Mouse (Mus musculus): ENCODE data around the gene Mad2l1bp. TPM values are rescaled to one million over a fixed set of nuclear protein-coding genes. Genes with fewer than 3 reads are reported as not detected.

Gene Mad2l1bp
- polyA plus RNA-seq, 1 experiment from 2014 or later, result 39.7 TPM

DNA sequence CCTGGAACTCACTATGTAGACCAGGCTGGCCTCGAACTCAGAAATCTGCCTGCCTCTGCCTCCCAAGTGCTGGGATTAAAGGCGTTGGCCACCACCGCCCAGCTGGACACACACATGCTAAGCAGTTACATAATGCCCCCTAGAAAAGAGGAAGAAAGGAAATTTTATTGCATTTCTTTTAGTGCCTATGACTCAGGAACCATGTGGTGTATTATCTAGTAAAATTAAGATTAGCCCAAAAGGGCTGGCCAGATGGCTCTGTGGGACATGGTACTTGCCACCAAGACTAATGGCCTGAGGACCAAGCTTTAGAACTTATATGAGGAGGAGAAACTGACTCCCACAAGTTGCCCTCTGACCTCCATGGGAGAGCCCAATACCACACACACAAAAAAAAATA, 13.5 kb downstream of the Mad2l1bp start:
- no peak overlapping the region for H3K27ac ChIP-seq (replicated peaks; ENCODE audit: low read depth, low read length)
- ATAC-seq (ENCODE audit: insufficient number of reproducible peaks, low FRiP score, low TSS enrichment, low read depth), result no peak
- no peak overlapping the region for H3K4me2 ChIP-seq (ENCODE audit: low read depth, severe bottlenecking)
- peaks cover 6% of the 10 kb centered on the region for H3K4me1 ChIP-seq (ENCODE audit: control insufficient read depth, insufficient read depth, low read length)
- H3K27me3 ChIP-seq (ENCODE audit: control insufficient read depth, insufficient read depth, low read length), result no peaks in the 10 kb centered on the region
- DNase-seq (ENCODE audit: low spot score), result no peak
- H3K9me3 ChIP-seq (ENCODE audit: control insufficient read depth, low read length), result no peaks in the 10 kb centered on the region
- no peak overlapping the region for H3K9ac ChIP-seq (ENCODE audit: low read length)
- 83% methylated on average over 3 of the region's 3 CpGs for WGBS
- H3K4me3 ChIP-seq (ENCODE audit: low read depth, low read length), result no peak overlapping the region
- peaks cover 2% of the 10 kb centered on the region; the same call in 1 of the 2 replicates for H3K36me3 ChIP-seq (ENCODE audit: control insufficient read depth, insufficient read depth, low read length)

DNA sequence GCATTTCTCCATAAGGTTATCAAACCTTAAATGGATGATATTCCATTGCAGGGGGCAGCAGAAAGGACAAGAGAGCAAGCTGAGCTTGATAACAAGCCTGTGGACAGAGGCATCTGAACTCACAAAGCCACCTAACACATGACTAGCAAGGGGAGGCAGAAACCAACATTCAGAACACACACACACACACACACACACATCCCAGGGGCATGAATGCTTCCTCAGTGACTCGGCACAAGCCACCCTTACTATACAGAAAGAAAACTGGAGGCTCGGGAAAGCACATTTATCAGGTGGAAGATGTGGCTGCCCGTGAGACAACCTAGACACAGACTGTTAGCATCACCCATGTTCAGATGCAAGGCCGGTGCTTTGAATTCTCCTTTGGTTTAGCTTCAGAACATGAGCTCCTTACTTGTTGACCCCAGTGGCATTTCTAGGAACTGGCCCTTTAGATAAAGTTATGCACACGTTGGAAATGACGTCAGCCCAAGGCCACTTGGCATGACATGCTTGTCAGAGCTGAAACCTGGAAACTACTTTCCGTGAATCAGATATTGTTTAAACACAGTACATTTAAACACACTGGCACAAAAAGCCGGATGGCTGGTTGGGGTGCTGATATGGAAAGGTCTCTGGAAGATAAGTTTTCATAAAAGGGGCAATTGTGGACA, 14.7 kb downstream of the Mad2l1bp start:
- H3K27me3 ChIP-seq (ENCODE audit: control insufficient read depth, insufficient read depth, low read length), result no peaks in the 10 kb centered on the region
- 84% methylated on average over 8 of the region's 8 CpGs for WGBS
- ATAC-seq (ENCODE audit: insufficient number of reproducible peaks, low FRiP score, low TSS enrichment, low read depth), result no peak
- H3K4me1 ChIP-seq (ENCODE audit: control insufficient read depth, insufficient read depth, low read length), result peaks cover 4% of the 10 kb centered on the region
- DNase-seq (ENCODE audit: low spot score), result no peak
- peaks cover 2% of the 10 kb centered on the region; the same call in 1 of the 2 replicates for H3K36me3 ChIP-seq (ENCODE audit: control insufficient read depth, insufficient read depth, low read length)
- no peak overlapping the region for H3K9ac ChIP-seq (ENCODE audit: low read length)
- H3K4me3 ChIP-seq (ENCODE audit: low read depth, low read length), result no peak overlapping the region
- H3K9me3 ChIP-seq (ENCODE audit: control insufficient read depth, low read length), result no peaks in the 10 kb centered on the region
- H3K27ac ChIP-seq (replicated peaks; ENCODE audit: low read depth, low read length), result no peak overlapping the region
- H3K4me2 ChIP-seq (ENCODE audit: low read depth, severe bottlenecking), result no peak overlapping the region

DNA sequence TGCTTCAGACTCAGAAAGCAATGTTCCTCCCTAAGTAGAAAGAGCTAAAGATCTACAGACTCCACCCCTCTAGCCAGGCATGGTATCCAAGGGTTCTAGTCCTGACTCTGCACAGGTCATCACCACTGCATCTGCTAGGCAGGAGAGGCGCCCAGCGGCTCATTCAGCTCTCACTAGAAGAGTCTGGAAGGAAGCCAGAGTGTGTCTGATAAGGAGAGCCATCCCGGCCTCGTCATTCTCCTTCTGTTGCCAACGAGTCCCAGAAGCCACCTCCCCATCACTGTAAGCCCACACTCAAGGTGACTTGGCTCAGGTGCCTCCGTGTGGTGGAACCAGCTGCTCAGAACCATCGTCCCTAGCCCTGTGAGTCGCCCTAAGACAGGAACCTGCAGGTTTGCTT, 20.5 kb downstream of the Mad2l1bp start:
- no peaks in the 10 kb centered on the region for H3K9me3 ChIP-seq (ENCODE audit: control insufficient read depth, low read length)
- H3K9ac ChIP-seq (ENCODE audit: low read length), result no peak overlapping the region
- 73% methylated on average over 8 of the region's 8 CpGs for WGBS
- no peak for ATAC-seq (ENCODE audit: insufficient number of reproducible peaks, low FRiP score, low TSS enrichment, low read depth)
- no peaks in the 10 kb centered on the region for H3K27me3 ChIP-seq (ENCODE audit: control insufficient read depth, insufficient read depth, low read length)
- H3K36me3 ChIP-seq (ENCODE audit: control insufficient read depth, insufficient read depth, low read length), result peaks cover 5% of the 10 kb centered on the region; the same call in 1 of the 2 replicates
- H3K4me3 ChIP-seq (ENCODE audit: low read depth, low read length), result no peak overlapping the region
- no peak overlapping the region for H3K4me2 ChIP-seq (ENCODE audit: low read depth, severe bottlenecking)
- H3K4me1 ChIP-seq (ENCODE audit: control insufficient read depth, insufficient read depth, low read length), result 0 out of 2 replicates have a peak, but pooled peaks cover 3% of the 10 kb centered on the region
- no peak for DNase-seq (ENCODE audit: low spot score)
- no peak overlapping the region for H3K27ac ChIP-seq (replicated peaks; ENCODE audit: low read depth, low read length)

DNA sequence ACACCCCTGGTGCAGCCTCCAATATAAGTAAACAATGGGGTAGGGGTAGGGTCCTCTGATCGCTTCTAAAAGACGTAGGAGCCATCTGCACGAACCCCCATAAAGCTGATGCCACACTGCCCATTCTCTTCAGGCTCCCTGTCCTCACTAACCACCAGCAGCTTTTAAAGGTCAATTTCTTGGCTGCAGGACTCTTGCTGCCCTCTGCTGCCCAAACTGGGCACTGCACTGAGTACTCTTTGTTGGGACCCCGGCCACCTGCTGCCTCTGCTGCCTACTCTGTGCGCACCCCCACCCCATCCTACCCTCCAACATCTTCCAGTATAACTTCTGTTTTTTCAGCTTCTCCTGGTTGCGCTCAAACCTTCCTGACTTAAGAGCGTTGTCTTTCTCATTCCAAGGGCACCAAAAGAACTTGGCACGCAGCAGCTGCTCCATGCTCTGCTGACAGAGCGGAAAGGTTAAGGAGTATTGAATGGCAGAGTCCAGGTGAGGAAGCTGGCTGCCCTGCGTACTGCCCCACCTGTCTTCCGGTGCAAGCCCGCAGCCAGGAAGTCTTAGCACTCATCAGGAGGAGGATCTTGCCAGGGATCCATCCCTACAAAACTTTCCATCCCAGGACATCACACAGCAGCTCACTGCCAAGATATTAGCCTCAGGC, 21.2 kb downstream of the Mad2l1bp start:
- WGBS, result 19% methylated on average over 12 of the region's 12 CpGs

DNA sequence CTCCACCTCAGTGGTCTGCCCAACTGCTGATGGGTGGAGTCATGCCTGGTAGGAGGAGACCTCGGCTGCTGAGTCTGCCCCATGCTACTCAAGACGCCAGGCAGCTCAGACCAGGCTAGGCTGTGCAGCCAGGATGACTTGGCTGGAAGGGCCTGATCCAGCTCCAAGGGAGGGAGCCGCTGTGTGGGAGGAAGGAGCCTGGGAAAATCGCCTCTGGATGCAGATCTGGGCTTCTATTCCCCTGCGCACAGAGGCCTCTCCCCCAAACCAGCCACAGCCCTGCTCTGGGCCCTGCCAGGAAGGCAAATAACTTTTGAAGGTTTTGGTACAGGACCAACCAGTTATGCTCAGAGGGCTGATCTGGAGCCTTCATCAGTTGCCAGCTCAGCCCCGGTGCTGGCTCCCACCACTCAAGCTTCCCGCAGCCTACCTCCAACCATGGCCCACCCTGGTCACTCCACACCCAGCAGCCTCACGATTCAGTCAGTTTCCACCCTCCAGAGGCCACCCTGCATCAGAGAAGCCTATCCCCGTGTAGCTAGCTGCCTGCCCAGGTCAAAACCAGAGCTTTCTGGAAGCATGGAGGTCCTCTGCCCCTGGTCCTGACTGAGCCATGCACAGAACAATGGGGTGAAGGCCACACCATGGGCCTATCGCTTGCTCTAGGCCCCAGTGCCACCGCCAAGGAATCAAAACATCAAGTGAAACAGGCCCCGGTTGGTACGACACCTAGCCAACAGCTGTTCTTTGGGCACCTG, 23.4 kb downstream of the Mad2l1bp start:
- DNase-seq (ENCODE audit: low spot score), result no peak
- no peak for ATAC-seq (ENCODE audit: insufficient number of reproducible peaks, low FRiP score, low TSS enrichment, low read depth)
- H3K4me1 ChIP-seq (ENCODE audit: control insufficient read depth, insufficient read depth, low read length), result 0 out of 2 replicates have a peak, but pooled peaks cover 3% of the 10 kb centered on the region
- 83% methylated on average over 13 of the region's 13 CpGs for WGBS
- H3K36me3 ChIP-seq (ENCODE audit: control insufficient read depth, insufficient read depth, low read length), result peaks cover 19% of the 10 kb centered on the region
- no peaks in the 10 kb centered on the region for H3K9me3 ChIP-seq (ENCODE audit: control insufficient read depth, low read length)
- no peak overlapping the region for H3K4me3 ChIP-seq (ENCODE audit: low read depth, low read length)
- H3K9ac ChIP-seq (ENCODE audit: low read length), result no peak overlapping the region; the same call in 1 of the 2 replicates
- no peaks in the 10 kb centered on the region for H3K27me3 ChIP-seq (ENCODE audit: control insufficient read depth, insufficient read depth, low read length)
- H3K4me2 ChIP-seq (ENCODE audit: low read depth, severe bottlenecking), result no peak overlapping the region
- no peak overlapping the region; the same call in 1 of the 2 replicates for H3K27ac ChIP-seq (replicated peaks; ENCODE audit: low read depth, low read length)

More for the DNA sequence above, 21.2 kb downstream of the Mad2l1bp start:
- H3K36me3 ChIP-seq (ENCODE audit: control insufficient read depth, insufficient read depth, low read length), result peaks cover 7% of the 10 kb centered on the region; the same call in 1 of the 2 replicates
- no peak overlapping the region for H3K9ac ChIP-seq (ENCODE audit: low read length)
- DNase-seq (ENCODE audit: low spot score) (peak; percentile 92), ATAC-seq (ENCODE audit: insufficient number of reproducible peaks, low FRiP score, low TSS enrichment, low read depth) (0 out of 2 replicates have a peak, but pooled peaks have one; percentile 45)
- 0 out of 2 replicates have a peak, but pooled peaks cover 3% of the 10 kb centered on the region for H3K4me1 ChIP-seq (ENCODE audit: control insufficient read depth, insufficient read depth, low read length)
- no peak overlapping the region for H3K4me3 ChIP-seq (ENCODE audit: low read depth, low read length)
- no peaks in the 10 kb centered on the region for H3K9me3 ChIP-seq (ENCODE audit: control insufficient read depth, low read length)
- no peak overlapping the region for H3K27ac ChIP-seq (replicated peaks; ENCODE audit: low read depth, low read length)
- no peak overlapping the region for H3K4me2 ChIP-seq (ENCODE audit: low read depth, severe bottlenecking)
- H3K27me3 ChIP-seq (ENCODE audit: control insufficient read depth, insufficient read depth, low read length), result no peaks in the 10 kb centered on the region

DNA sequence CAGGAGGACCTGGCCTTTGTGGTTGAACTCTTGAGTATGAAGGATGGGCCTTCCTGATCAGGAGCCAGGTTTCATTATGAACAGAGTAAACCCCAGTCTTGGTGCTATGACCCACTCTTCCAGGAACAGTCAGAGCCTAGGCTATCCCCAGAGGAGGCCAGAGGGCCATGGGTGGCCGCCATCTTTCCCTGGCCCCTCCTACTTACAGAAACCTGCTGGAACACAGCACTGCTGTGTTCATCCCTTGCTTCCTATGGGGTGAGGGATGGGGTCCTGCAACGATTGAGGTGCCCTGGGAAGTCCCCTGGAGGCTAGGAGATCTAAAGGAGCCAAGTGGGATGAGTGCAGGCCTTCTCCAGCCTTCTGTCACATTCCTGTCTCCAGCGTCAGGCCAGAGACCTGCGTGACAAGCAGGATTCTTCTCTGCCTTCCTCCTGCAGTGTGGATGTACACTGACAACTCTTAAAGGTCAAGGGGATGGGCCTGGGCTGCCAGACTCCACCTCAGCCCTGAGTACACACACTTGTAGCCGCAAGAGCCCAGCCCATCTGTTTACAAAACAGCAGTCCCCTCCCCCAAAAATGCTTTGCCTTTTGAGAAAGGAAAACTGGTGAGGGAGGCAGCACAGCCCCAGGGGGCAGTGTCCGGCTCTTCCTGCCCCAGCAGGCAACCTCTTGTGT, 25.4 kb downstream of the Mad2l1bp start:
- Histone ChIP-seq H3K4me3 (ENCODE audit: low read depth, low read length) (no peak overlapping the region), H3K4me1 (ENCODE audit: control insufficient read depth, insufficient read depth, low read length) (0 out of 2 replicates have a peak, but pooled peaks cover 3% of the 10 kb centered on the region), H3K36me3 (ENCODE audit: control insufficient read depth, insufficient read depth, low read length) (peaks cover 29% of the 10 kb centered on the region), H3K9ac (ENCODE audit: low read length) (no peak overlapping the region), H3K9me3 (ENCODE audit: control insufficient read depth, low read length) (no peaks in the 10 kb centered on the region), H3K27me3 (ENCODE audit: control insufficient read depth, insufficient read depth, low read length) (no peaks in the 10 kb centered on the region), H3K4me2 (ENCODE audit: low read depth, severe bottlenecking) (no peak overlapping the region), H3K27ac (replicated peaks; ENCODE audit: low read depth, low read length) (no peak overlapping the region)
- ATAC-seq (ENCODE audit: insufficient number of reproducible peaks, low FRiP score, low TSS enrichment, low read depth), result no peak
- 84% methylated on average over 6 of the region's 6 CpGs for WGBS
- no peak for DNase-seq (ENCODE audit: low spot score)

DNA sequence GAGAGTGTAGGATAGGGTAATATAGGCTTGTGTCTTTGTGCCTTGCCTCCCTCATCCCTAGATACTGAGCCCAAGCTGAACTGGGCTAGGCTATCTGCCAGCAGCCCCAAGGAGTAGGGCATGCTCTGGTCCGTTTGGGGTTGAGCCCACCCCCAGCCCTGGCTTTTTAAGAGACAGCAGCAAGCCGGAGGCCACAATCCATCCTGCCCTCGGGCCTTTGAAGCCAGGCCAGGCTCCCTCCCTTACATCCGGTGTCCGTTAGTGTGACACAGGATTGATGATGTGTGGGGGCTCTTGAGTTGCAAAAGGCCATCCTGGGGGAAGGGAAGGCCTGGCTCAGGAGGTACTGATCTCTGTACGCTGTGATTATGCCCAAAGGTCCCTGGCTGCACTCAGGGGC, 26.7 kb downstream of the Mad2l1bp start:
- no peaks in the 10 kb centered on the region for H3K9me3 ChIP-seq (ENCODE audit: control insufficient read depth, low read length)
- peaks cover 36% of the 10 kb centered on the region for H3K36me3 ChIP-seq (ENCODE audit: control insufficient read depth, insufficient read depth, low read length)
- WGBS, result 22% methylated on average over 6 of the region's 6 CpGs
- ATAC-seq (ENCODE audit: insufficient number of reproducible peaks, low FRiP score, low TSS enrichment, low read depth) (no peak), DNase-seq (ENCODE audit: low spot score) (no peak)
- no peaks in the 10 kb centered on the region for H3K27me3 ChIP-seq (ENCODE audit: control insufficient read depth, insufficient read depth, low read length)
- H3K4me2 ChIP-seq (ENCODE audit: low read depth, severe bottlenecking), result no peak overlapping the region
- no peak overlapping the region for H3K27ac ChIP-seq (replicated peaks; ENCODE audit: low read depth, low read length)
- no peak overlapping the region for H3K9ac ChIP-seq (ENCODE audit: low read length)
- no peak overlapping the region for H3K4me3 ChIP-seq (ENCODE audit: low read depth, low read length)
- no peaks in the 10 kb centered on the region for H3K4me1 ChIP-seq (ENCODE audit: control insufficient read depth, insufficient read depth, low read length)

Measured in limb, embryonic 11.5 days (tissue).